Mouse (Mus musculus) c-Kit-positive CD71-positive TER-119-positive erythroid progenitor cells, embryonic 14.5 days (primary cell): ENCODE results near the gene Rabl2.

ENCODE experiments used
- DNase-seq: peaks from one replicate; pipeline ENCODE4 v3.0.0-alpha.2; 2013; ENCODE audit warnings: low spot score

Rabl2 gene

GRCm38 (mm10) chr15:89591723-89592455 is at the start of gene Rabl2:
Gene Rabl2 (minus strand): TSS chr15:89591923.
- DNase-seq = peak; percentile 71

- DNase-seq = peak; percentile 45
Observed at GRCm38 (mm10) chr15:89623626-89623959, 31.9 kb upstream of the Rabl2 start.

GRCm38 (mm10) chr15:89622959-89623625 is 31.4 kb upstream of the Rabl2 start:
- no peak for DNase-seq

GRCm38 (mm10) chr15:89622312-89622958 is 30.7 kb upstream of the Rabl2 start:
- DNase-seq = peak; percentile 30

- no peak for DNase-seq
Observed at GRCm38 (mm10) chr15:89607888-89608287, 16.2 kb upstream of the Rabl2 start.

- no peak for DNase-seq
Observed at GRCm38 (mm10) chr15:89607480-89607879, 15.8 kb upstream of the Rabl2 start.

- DNase-seq = no peak
Observed at GRCm38 (mm10) chr15:89605822-89606570, 14.3 kb upstream of the Rabl2 start.

- no peak for DNase-seq
Observed at GRCm38 (mm10) chr15:89592548-89592947, 825 bp upstream of the Rabl2 start.

GRCm38 (mm10) chr15:89591317-89591716 is 406 bp downstream of the Rabl2 start:
- no peak for DNase-seq

GRCm38 (mm10) chr15:89589146-89589545 is 2.6 kb downstream of the Rabl2 start:
- no peak for DNase-seq

- no peak for DNase-seq
Observed at GRCm38 (mm10) chr15:89585631-89586030, 6.1 kb downstream of the Rabl2 start.

- DNase-seq = no peak
Observed at GRCm38 (mm10) chr15:89585101-89585500, 6.6 kb downstream of the Rabl2 start.

- DNase-seq = no peak
Observed at GRCm38 (mm10) chr15:89582494-89582893, 9.2 kb downstream of the Rabl2 start.

GRCm38 (mm10) chr15:89572147-89572546 is 19.6 kb downstream of the Rabl2 start:
- no peak for DNase-seq

GRCm38 (mm10) chr15:89568114-89568513 is 23.6 kb downstream of the Rabl2 start, which contains the start of gene Acr:
Gene Acr (plus strand): TSS chr15:89568326.
- no peak for DNase-seq

GRCm38 (mm10) chr15:89559202-89559731 is 32.5 kb downstream of the Rabl2 start:
- DNase-seq = no peak

GRCm38 (mm10) chr15:89557996-89558390 is 33.7 kb downstream of the Rabl2 start:
- DNase-seq = no peak

- DNase-seq = no peak
Observed at GRCm38 (mm10) chr15:89557179-89557995, 34.3 kb downstream of the Rabl2 start.

- no peak for DNase-seq
Observed at GRCm38 (mm10) chr15:89556401-89557178, 35.1 kb downstream of the Rabl2 start.

GRCm38 (mm10) chr15:89555591-89555990 is 36.1 kb downstream of the Rabl2 start:
- no peak for DNase-seq
